Mouse (Mus musculus) layer of hippocampus, adult 8-10 months (tissue): Measurements from ENCODE around the gene Fam47e. TPM values are rescaled to one million over a fixed set of nuclear protein-coding genes. Genes with fewer than 3 reads are reported as not detected.

Experiments used
- DNase-seq, 2 experiments: peaks; one replicate each; pipeline ENCODE4 v3.0.0; 2022; ENCODE audit warnings: low spot score in 2 of 2
- total RNA-seq, 4 experiments: library from RNA; stranded (reverse); gene quantifications; 2 replicates each; pipeline ENCODE4 v1.2.4; 2022

The Fam47e gene
- total RNA-seq, 4 experiments from 2014 or later: 0.66 to 1.0 (median 0.91) TPM

DNA sequence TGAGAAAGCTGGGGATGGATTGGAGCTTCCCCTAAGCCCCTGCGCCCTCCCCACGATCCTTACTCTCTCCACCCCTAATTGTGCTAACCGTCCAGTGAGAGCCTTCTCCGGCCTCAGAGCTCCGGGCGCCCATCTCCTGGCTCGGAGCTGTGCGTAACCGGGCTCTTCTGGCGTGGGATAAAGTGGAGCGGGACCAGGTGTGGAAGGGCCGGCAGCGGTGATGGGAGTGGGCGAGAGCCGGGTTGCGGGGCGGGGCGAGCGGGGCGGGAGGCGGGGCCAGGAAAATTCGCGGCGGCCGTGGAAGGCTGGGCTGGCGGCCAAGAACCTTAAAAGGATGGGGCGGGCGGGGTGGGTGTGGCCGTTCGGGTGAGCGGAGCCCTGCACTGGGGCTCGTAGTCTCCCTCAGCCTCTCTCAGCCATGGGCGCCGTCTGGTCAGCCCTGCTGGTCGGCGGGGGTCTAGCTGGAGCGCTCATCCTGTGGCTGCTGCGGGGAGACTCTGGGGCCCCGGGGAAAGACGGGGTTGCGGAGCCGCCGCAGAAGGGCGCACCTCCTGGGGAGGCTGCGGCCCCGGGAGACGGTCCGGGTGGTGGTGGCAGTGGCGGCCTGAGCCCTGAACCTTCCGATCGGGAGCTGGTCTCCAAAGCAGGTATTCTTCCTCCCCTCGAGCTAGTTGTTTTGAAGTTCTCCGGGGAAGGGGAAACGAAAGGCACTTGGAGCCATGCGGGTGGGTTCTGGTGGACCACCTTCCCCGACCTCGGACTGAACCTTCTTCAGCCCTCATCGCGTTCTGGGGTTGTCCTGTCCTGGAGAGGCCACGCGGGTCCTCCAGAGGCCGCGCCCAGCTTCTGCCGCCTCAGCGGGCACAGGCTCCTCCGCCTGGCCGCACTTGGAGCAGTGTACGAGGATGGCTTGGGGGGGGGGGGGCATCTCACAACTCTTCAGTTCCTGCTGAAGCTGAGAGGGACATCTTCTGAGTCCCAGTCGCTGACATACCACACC, 48.1 kb downstream of the Fam47e start, which contains the start of gene Stbd1:
Stbd1 (plus strand) TSS at position 351 of the 1,000 bp plus-strand sequence.
- peak in 1 of 2 experiments; percentile 8 for DNase-seq

DNA sequence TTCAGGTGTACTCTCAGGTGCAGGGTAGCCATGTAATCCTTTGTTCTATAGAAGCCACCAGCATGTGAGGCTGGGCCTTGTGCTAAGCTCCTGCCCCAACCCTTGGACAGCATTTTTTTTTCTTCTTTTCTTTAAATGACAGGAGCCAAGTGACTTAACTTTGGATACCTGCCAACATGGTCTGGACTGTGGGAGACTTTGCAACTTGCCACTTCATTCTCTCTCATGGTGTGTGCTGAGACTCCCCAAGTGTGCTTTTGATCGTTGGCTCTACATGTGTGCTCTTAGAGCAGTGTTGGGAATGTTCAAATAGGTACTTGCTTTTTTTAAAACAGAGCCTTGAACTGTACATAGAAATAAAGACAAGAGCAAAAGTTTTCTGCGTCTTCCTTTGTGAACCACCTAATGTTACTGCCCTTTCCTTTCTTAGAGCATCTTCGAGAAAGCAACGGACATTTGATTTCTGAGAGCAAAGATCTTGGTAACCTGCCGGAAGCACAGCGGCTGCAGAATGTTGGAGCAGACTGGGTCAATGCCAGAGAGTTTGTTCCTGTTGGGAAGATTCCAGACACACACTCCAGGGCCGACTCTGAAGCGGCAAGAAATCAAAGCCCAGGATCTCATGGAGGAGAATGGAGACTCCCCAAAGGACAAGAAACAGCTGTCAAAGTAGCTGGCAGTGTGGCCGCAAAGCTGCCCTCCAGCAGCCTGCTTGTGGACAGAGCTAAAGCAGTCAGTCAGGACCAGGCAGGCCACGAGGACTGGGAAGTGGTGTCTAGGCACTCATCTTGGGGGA, 49.8 kb downstream of the Fam47e start:
- no peak for DNase-seq

DNA sequence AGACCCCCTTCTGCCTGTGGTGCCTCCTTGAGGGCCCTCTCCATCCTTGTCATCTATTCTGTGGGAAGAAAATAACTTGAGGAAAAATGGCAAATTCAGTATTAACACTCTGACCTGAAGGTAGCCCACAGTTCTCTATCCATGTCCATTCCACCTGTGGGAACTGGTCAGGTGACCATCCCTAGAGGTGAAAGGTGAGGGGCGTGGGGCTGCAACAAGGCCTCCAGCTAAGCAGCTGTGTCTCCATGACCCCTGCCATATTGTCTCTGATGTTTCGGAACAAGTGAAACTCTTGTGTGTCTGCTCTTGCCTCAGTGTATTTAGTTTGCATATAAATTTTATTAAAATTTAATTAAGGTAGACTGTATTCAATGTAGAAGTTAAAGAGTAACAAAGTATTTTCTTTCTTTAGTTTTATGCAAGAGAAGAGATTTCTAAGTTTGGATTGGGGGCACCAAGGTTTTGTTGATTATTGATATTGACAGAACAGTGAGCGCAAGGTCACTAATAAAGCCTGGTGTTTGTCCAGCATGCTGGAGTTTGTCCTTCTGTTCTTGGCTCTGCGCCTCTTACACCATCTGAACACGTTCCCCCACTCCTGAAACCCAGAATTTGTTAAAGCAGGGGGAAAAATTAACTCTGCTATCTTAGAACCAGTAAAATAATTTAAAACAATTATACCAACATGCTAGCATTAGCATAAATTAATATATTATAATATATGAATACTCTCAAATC, 52.8 kb downstream of the Fam47e start:
- DNase-seq: no peak

DNA sequence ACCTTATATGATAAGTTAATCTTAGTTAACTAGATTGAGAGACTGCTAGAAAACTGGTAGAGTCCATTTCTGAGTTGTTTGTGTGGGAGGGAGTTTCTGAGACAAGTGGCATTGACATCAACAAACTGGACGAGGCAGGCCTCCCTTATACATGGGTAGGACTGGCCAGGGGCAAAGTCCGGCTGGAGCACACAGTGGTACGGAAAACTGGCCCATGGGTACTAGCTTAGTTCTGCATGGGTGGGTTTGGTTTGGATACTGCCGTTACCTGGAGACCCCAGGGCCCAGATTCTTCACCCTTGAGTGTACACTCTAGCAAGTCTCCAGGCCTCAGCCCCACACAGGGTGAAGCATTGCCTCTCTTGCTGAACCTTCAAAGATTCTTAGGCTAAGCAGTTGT, 57.9 kb downstream of the Fam47e start:
- no peak for DNase-seq

DNA sequence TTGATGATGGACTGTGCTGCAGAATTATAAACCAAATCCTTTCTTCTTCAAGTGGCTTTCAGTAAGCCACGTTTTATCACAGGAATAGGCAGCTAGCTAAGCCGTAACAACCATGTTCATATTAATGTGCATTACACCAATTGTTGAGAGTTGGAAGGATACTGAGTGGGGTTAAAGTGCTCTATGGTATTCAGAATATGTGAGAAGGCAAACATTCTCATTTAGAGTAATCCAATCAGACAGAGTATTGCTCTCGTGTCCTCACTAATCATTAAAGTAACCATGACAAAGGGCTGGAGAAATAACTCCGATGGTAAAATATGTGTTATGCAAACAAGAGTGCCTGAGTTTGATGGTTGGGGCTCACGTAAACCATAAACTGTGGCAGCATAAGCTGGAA, 67.0 kb downstream of the Fam47e start:
- DNase-seq: no peak

DNA sequence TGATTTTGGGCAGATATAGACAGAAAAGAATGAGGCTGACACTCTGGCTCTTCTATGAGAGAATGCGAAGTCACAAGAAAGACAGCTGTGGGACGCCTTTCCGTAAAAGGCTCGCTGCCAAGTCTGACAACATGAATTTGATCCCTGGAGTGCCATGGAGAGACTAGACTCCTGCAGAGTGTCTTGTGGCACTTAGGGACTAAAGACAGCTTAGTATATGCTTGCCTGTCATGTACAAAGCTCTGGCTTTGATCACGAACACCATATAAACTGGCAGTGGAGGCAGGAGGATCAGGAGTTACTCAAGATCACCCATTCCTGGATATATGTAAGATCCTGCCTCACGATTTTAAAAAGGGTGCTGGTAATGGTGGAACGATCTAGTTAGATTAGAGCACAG, 73.0 kb downstream of the Fam47e start:
- DNase-seq: no peak

DNA sequence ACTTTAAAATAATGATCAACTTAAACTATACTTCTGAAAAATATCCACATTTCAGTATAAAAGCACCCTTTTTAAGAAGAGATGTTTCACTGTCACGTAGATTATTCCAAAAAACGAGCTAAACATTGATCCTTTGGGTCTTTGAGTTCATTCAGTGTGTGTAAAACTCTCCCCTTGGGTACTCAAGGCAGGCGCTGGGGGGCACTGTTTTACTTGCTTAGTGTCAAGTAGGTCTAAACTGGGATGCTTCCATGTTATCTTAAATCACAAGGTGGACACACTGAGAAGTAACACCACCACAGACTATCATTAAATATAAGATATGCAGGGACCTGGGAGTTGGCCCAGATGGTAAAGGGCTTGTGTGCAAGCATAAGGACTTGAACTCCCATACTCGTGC, 78.7 kb downstream of the Fam47e start:
- DNase-seq: no peak

DNA sequence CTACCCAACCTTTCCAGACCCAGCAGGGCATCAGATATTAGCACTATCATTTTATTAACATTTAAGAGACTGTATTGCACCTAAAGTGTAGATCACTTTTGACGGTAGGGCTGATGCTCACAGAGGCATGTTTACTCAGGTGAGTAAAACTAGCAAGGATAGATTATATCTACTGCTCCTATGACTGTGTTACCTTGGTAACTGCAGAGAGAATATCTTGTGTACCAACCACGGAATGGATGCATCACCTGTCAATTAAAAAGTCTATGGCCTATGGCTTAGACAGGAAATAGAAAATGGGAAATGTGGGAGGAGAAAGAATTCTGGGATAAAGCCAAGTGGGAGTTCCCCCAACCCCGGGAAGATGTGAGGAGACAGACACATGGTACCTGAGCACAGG, 80.0 kb downstream of the Fam47e start:
- no peak for DNase-seq

DNA sequence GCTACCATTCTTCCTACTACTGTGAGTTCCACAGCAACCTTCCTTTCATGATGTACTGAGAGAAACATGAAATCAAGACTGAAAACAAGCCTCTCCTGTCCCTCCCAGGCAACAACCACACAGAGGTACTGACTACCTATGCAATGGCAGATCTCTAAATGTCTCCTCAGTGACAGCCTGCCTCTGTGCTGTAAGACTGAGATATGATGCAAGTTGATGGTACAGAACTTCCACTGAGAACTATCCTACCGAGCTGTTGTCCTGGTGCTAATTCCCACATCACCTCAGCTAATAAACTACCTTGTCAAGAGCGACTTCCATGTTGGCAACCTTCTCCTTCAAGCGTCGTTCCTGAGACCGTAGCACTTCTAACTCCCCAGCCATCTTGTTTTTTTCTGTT, 81.0 kb downstream of the Fam47e start:
- no peak for DNase-seq

DNA sequence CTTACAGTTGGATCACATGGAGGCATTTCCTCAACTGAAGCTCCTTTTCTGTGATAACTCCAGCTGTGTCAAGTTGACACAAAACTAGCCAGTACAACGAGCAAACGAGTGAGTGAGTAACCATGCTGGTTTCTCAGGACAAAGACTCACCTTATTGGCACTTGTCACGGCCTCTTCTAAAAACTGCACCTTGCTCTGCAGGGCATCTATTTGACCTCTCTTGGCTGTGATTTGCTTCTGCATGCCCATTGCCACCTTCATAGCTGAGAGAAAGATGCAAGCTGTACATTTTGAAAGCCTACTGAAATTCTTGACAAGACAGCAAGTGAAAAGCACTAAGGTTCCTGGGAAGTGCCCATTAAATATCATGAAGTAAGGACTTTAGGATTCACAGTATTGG, 86.0 kb downstream of the Fam47e start:
- no peak for DNase-seq

Other genes starting within 250 kb of the Fam47e start
- gene Sdad1, start 244.6 kb upstream of the Fam47e start, total RNA-seq: 10 to 100 TPM; 20.2 to 26.5 (median 22.8) TPM
- gene Cxcl9, start 227.0 kb upstream of the Fam47e start, total RNA-seq: 1 to 10 TPM in 1 of 4 experiments, under 1 TPM in 1, not detected in 2; 0.25 to 1.3 TPM
- 1 to 10 TPM; 3.4 to 7.5 (median 5.8) TPM for gene Art3, start 223.2 kb upstream of the Fam47e start, total RNA-seq
- 1 to 10 TPM in 3 of 4 experiments, not detected in 1; 1.2 to 5.2 (median 4.2) TPM for gene Cxcl10, start 206.2 kb upstream of the Fam47e start, total RNA-seq
- 10 to 100 TPM; 30.5 to 41.7 (median 35.3) TPM for gene Nup54, start 119.8 kb upstream of the Fam47e start, total RNA-seq
- 100 to 1,000 TPM in 2 of 4 experiments, 10 to 100 TPM in 2; 97.4 to 114 (median 102) TPM for gene Scarb2, start 48.2 kb upstream of the Fam47e start, total RNA-seq
- gene Stbd1, start 48.0 kb downstream of the Fam47e start, total RNA-seq: 1 to 10 TPM; 3.1 to 3.6 (median 3.3) TPM
- under 1 TPM; 0.45 to 0.87 (median 0.74) TPM for gene Ccdc158, start 120.2 kb downstream of the Fam47e start, total RNA-seq
- gene Shroom3, start 128.4 kb downstream of the Fam47e start, total RNA-seq: 1 to 10 TPM; 3.1 to 5.6 (median 4.1) TPM